Mouse (Mus musculus) stomach, embryonic 15.5 days (tissue): Measurements from ENCODE around the gene Btbd11. TPM values are rescaled to one million over a fixed set of nuclear protein-coding genes. Genes with fewer than 3 reads are reported as not detected.

Source experiments
- ATAC-seq: fragments of 200-750 bp; cut with Nextera tagmentation; 2 replicates; pipeline ENCODE4 v1.8.0; 2017; ENCODE audit warnings: low read depth, moderate number of reproducible peaks, moderate TSS enrichment; ENCODE audit not compliant: insufficient read depth, low FRiP score
- H3K27ac ChIP-seq: fragments of 300-500 bp; sonication (generic); 2 replicates; pipeline ENCODE4 v1.5.1; 2015; ENCODE audit warnings: mild to moderate bottlenecking, inconsistent platforms
- H3K27me3 ChIP-seq: fragments of 300-500 bp; sonication (generic); replicated peaks from 2 replicates; pipeline ENCODE4 v1.6.1; 2015; ENCODE audit warnings: inconsistent platforms
- H3K36me3 ChIP-seq: fragments of 300-500 bp; sonication (generic); 2 replicates; pipeline ENCODE4 v1.6.1; 2015; ENCODE audit warnings: inconsistent platforms
- H3K4me1 ChIP-seq: fragments of 300-500 bp; sonication (generic); 2 replicates; pipeline ENCODE4 v1.6.1; 2015; ENCODE audit warnings: inconsistent platforms
- H3K4me2 ChIP-seq: fragments of 300-500 bp; sonication (generic); 2 replicates; pipeline ENCODE4 v1.6.1; 2015; ENCODE audit warnings: mild to moderate bottlenecking, inconsistent platforms
- H3K4me3 ChIP-seq: fragments of 300-500 bp; sonication (generic); replicated peaks from 2 replicates; pipeline ENCODE4 v1.5.1; 2015; ENCODE audit warnings: inconsistent platforms
- H3K9ac ChIP-seq: fragments of 300-500 bp; sonication (generic); 2 replicates; pipeline ENCODE4 v1.6.1; 2015; ENCODE audit warnings: inconsistent platforms
- H3K9me3 ChIP-seq: fragments of 300-500 bp; sonication (generic); 2 replicates; pipeline ENCODE4 v1.6.1; 2016; ENCODE audit warnings: inconsistent platforms
- WGBS: fragments of 180-500 bp; shearing (Covaris S2); methylation state at CpG from one replicate; pipeline ENCODE4 v1.1.7; 2015; 5-methylcytosine and 5-hydroxymethylcytosine counted together
- polyA plus RNA-seq: library from polyadenylated mRNA; unstranded; fragments of >200 nt; fragmentation: Nextera tagmentation; extraction: Ambion mirVana; gene quantifications from 2 replicates; pipeline ENCODE4 v1.2.1, GENCODE M21; 2015

Gene Btbd11
- polyA plus RNA-seq, 1 experiment from 2014 or later, result 2.2 TPM

- H3K4me2 ChIP-seq, result no peak overlapping the region
- H3K27me3 ChIP-seq, result no peaks in the 10 kb centered on the region
- no peak overlapping the region for H3K4me3 ChIP-seq
- ATAC-seq, result no peak
- H3K27ac ChIP-seq, result no peak overlapping the region
- no peak overlapping the region for H3K9ac ChIP-seq
- no peaks in the 10 kb centered on the region for H3K36me3 ChIP-seq
- 9% methylated on average over 3 of the region's 3 CpGs for WGBS
- H3K9me3 ChIP-seq, result no peaks in the 10 kb centered on the region
- H3K4me1 ChIP-seq, result no peaks in the 10 kb centered on the region
Measured at GRCm38 (mm10) chr10:85510329-85510728, 123.7 kb downstream of the Btbd11 start.

GRCm38 (mm10) chr10:85512808-85513207 lies 126.2 kb downstream of the Btbd11 start:
- no peaks in the 10 kb centered on the region for H3K27me3 ChIP-seq
- 70% methylated on average over 5 of the region's 5 CpGs for WGBS
- H3K4me2 ChIP-seq, result no peak overlapping the region
- no peak overlapping the region for H3K9ac ChIP-seq
- no peak overlapping the region for H3K27ac ChIP-seq
- H3K9me3 ChIP-seq, result no peaks in the 10 kb centered on the region
- no peak overlapping the region for H3K4me3 ChIP-seq
- no peak for ATAC-seq
- no peaks in the 10 kb centered on the region for H3K4me1 ChIP-seq
- H3K36me3 ChIP-seq, result no peaks in the 10 kb centered on the region

DNA sequence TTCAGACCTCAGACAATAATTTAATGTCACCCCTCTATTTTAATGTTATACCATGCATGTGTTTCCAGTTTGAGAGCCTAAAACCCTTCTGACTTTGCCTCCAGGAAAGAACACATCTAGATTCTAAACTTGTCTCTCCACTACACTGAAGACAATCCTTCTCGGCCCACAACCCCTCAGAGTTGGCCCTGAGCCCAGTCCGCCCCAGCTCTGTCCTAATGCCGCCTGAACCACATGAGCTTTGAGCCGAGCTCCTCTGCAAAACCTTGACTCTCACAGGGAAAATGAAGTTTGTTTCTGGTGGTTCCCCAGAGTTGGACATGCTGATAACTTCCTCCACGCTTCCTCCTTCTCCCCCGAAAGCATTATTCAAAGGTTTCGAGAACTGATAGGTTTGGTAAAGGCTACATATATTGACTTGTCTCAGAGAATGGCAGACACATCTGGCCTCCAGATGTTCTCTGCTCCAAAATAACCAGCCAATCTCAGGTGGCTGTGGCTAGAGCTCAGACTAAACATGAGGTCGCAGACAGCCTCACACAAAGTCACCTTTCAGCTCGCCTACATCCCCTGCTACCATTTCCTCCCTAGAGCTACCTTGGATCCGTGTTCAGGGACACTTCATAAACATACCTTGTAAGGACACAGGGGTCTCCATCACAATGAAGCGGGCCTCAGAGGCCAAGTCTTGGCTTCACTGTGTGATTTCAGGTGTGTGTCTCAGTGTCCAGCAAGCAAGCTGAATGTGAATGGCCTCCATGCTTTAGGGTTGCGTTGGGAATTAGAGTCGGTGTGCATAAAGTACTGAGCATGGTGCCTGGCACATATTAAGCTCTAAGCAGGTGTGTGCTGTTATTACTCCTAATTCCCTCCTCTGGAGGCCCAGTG lies 130.9 kb downstream of the Btbd11 start:
- no peak overlapping the region for H3K27ac ChIP-seq
- H3K36me3 ChIP-seq, result no peaks in the 10 kb centered on the region
- H3K27me3 ChIP-seq, result no peaks in the 10 kb centered on the region
- no peak overlapping the region for H3K4me3 ChIP-seq
- WGBS, result 62% methylated on average over 13 of the region's 13 CpGs
- no peak overlapping the region for H3K4me2 ChIP-seq
- no peaks in the 10 kb centered on the region for H3K9me3 ChIP-seq
- no peak overlapping the region for H3K9ac ChIP-seq
- ATAC-seq, result no peak
- no peaks in the 10 kb centered on the region for H3K4me1 ChIP-seq

GRCm38 (mm10) chr10:85518111-85518409 lies 131.4 kb downstream of the Btbd11 start:
- no peak overlapping the region for H3K27ac ChIP-seq
- H3K27me3 ChIP-seq, result no peaks in the 10 kb centered on the region
- no peak overlapping the region for H3K4me2 ChIP-seq
- no peak for ATAC-seq
- H3K9ac ChIP-seq, result no peak overlapping the region
- H3K4me3 ChIP-seq, result no peak overlapping the region
- no peaks in the 10 kb centered on the region for H3K4me1 ChIP-seq
- 79% methylated on average over 6 of the region's 6 CpGs for WGBS
- H3K9me3 ChIP-seq, result no peaks in the 10 kb centered on the region
- no peaks in the 10 kb centered on the region for H3K36me3 ChIP-seq

DNA sequence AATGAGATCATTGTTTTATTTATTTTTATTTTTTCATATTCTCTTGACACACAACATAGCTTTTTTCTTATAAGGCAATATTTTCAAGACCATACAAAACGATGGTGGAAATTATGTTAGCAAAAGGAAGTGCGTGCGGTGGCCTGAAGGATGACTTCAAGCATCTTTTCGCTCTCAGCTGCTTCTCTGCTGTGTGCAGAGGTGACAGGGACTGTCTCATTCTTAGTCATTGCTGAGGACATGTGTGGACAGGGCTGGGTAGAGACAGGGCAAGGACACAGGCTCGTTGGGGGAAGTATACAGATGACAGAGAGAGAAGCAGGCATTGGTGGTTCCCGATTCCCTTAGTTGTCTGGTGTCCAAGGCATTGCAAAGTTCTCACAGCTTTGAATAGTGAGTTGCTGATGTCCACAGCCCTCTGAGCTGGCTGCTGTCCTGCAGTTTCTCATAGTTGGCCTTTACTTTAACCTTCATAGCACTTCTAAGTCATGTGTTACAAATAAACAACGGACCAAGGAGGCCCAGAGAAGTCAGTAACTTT lies 135.7 kb downstream of the Btbd11 start:
- no peak overlapping the region for H3K4me3 ChIP-seq
- H3K27me3 ChIP-seq, result no peaks in the 10 kb centered on the region
- H3K4me2 ChIP-seq, result no peak overlapping the region
- WGBS, result 80% methylated on average over 7 of the region's 7 CpGs
- no peaks in the 10 kb centered on the region for H3K36me3 ChIP-seq
- no peak for ATAC-seq
- H3K9me3 ChIP-seq, result no peaks in the 10 kb centered on the region
- no peak overlapping the region for H3K27ac ChIP-seq
- H3K4me1 ChIP-seq, result no peaks in the 10 kb centered on the region
- H3K9ac ChIP-seq, result no peak overlapping the region

DNA sequence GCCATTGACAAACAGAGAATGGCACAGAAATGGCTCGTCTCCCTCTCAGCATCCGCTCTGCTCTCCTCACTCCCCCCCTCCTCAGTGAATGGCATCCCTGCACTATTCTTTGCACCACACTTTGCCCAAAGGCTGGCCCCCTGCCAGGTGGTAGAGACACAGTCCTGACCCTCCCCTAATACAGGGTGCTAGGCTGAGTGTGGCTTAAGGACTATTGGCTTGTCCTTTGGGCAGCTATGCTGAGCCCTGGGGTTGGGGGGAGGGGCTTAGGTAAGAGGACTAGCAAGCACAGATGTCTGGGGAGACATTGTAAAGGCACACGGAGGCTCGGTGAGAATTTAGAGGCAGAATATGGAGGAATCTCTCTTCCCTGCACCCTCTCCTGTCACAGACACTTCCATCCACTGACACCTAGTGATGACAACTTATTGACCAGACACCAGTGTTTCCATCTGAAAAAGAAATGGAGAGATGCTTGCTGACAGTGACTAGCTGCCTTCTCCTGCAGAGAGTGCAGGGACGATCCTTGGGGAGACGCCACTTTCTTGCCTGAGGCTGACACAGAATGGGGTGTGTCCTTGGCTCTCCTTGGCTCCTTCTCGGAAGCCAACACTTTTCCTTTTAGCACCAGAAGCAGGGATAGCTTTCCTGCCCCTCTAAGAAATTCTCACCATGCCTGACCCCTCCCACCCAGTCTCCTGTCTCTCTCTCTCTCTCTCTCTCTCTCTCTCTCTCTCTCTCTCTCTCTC lies 138.8 kb downstream of the Btbd11 start:
- H3K36me3 ChIP-seq, result no peaks in the 10 kb centered on the region
- no peak overlapping the region for H3K4me3 ChIP-seq
- H3K27me3 ChIP-seq, result no peaks in the 10 kb centered on the region
- no peaks in the 10 kb centered on the region for H3K9me3 ChIP-seq
- ATAC-seq, result no peak
- no peak overlapping the region for H3K27ac ChIP-seq
- WGBS, result 41% methylated on average over 7 of the region's 7 CpGs
- no peak overlapping the region for H3K4me2 ChIP-seq
- H3K9ac ChIP-seq, result no peak overlapping the region
- H3K4me1 ChIP-seq, result no peaks in the 10 kb centered on the region

DNA sequence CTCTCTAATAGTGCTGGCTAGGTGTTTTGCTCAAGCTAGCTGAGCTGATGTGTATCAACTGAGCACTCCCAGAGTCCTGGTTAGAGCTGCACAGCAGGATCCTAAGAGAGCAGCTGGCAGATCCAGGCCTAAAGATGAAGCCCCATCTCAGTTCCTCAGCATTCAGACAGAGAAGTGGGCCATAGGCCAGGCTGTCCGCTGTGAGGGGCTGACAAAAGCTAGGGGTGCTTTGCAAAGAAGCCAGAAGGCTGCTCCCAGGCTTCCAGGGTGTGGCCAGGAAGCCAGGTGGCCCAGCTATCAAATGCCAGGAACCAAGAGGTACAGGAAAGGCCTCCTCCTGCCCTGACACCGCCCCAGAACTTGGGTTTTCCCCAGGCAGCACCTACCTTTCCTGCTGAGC lies 140.0 kb downstream of the Btbd11 start:
- ATAC-seq, result no peak
- no peak overlapping the region for H3K4me3 ChIP-seq
- no peaks in the 10 kb centered on the region for H3K4me1 ChIP-seq
- H3K27me3 ChIP-seq, result no peaks in the 10 kb centered on the region
- H3K27ac ChIP-seq, result no peak overlapping the region
- H3K4me2 ChIP-seq, result no peak overlapping the region
- H3K9ac ChIP-seq, result no peak overlapping the region
- H3K9me3 ChIP-seq, result no peaks in the 10 kb centered on the region
- no peaks in the 10 kb centered on the region for H3K36me3 ChIP-seq
- 67% methylated on average over 2 of the region's 2 CpGs for WGBS

GRCm38 (mm10) chr10:85527722-85528121 lies 141.1 kb downstream of the Btbd11 start:
- Histone ChIP-seq H3K27ac (no peak overlapping the region), H3K4me2 (no peak overlapping the region), H3K27me3 (no peaks in the 10 kb centered on the region), H3K4me1 (no peaks in the 10 kb centered on the region), H3K9me3 (no peaks in the 10 kb centered on the region), H3K4me3 (no peak overlapping the region), H3K36me3 (no peaks in the 10 kb centered on the region), H3K9ac (no peak overlapping the region)
- 64% methylated on average over 4 of the region's 4 CpGs for WGBS
- no peak for ATAC-seq

DNA sequence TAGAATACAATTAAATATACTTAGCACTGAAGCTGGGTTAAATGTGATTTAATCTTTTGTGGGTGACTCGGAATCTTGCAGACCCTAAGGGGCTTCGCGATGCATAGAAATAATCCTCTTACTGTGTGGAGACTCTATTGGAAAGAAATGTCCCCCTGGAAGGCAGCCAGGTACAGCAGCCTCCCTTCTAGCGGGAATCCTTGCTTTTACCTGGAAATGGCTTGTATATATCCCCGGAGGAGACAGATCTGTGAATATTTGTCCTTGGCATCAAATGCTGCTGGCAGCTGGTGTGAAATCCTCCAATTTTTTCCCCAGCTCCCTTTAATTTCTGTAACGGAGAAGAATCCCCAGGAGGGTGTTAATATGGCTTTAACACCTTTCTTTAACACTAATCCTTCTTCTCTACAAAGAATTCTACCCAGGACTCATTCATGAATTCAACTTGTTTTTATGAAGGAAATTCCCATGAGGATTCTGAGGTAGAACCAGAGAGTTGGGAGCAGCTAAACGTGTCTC lies 146.6 kb downstream of the Btbd11 start:
- Histone ChIP-seq H3K27me3 (no peaks in the 10 kb centered on the region), H3K4me3 (no peak overlapping the region), H3K4me1 (no peaks in the 10 kb centered on the region), H3K4me2 (no peak overlapping the region), H3K9me3 (no peaks in the 10 kb centered on the region), H3K9ac (no peak overlapping the region), H3K27ac (no peak overlapping the region), H3K36me3 (no peaks in the 10 kb centered on the region)
- WGBS, result 59% methylated on average over 7 of the region's 7 CpGs
- no peak for ATAC-seq

DNA sequence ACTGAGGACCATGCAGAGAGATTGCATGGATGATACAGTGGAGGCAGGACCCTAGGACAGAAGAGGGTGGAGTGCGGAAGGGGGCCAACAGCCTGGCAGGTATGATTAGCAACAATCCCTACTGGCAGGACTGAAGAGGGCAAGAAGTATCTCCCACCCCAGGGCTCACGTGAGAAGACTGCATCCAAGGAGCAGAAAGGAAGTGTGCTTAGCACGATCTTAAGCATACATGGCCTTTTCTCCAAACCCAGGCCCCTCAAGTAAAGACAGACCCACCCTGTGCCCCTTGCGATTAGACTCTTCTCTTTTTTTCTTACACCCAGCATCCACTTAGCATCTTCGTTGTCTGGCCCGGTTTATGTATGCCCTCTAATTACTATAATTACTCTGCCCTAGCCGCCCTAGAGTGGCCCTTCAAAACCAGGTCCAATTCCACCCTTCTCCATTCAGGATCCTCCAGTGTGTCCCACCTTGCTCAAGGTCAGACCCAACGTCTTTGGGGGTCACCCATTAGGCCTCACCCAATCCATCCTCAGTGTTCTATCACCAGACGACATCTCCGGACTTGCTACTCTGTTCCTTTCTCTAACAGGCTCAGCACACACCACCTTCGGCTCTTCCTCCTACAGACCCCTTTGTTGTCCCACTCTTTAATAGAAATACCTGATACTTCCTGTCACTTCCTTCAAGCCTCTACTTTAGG lies 151.6 kb downstream of the Btbd11 start:
- Histone ChIP-seq H3K36me3 (no peaks in the 10 kb centered on the region), H3K27me3 (no peaks in the 10 kb centered on the region), H3K27ac (no peak overlapping the region), H3K4me2 (no peak overlapping the region), H3K9me3 (no peaks in the 10 kb centered on the region), H3K4me3 (no peak overlapping the region), H3K9ac (no peak overlapping the region), H3K4me1 (no peaks in the 10 kb centered on the region)
- ATAC-seq, result no peak
- WGBS, result 83% methylated on average over 11 of the region's 11 CpGs

GRCm38 (mm10) chr10:85539510-85540120 lies 153.0 kb downstream of the Btbd11 start:
- Histone ChIP-seq H3K4me3 (no peak overlapping the region), H3K4me2 (no peak overlapping the region), H3K4me1 (no peaks in the 10 kb centered on the region), H3K27ac (no peak overlapping the region), H3K9me3 (no peaks in the 10 kb centered on the region), H3K27me3 (no peaks in the 10 kb centered on the region), H3K36me3 (no peaks in the 10 kb centered on the region), H3K9ac (no peak overlapping the region)
- ATAC-seq, result no peak; the same call in 1 of the 2 replicates
- 36% methylated on average over 8 of the region's 8 CpGs for WGBS
